Mouse (Mus musculus) R1 (cell line): ENCODE measurements around the gene Nup85.
A peak's percentile ranks its signal among the peaks of the same experiment; 100 is the strongest.

Experiments used
- DNase-seq: peaks from one replicate; pipeline ENCODE4 v3.0.0-alpha.2; 2018; ENCODE audit warnings: low read depth, low spot score

The Nup85 gene

DNA sequence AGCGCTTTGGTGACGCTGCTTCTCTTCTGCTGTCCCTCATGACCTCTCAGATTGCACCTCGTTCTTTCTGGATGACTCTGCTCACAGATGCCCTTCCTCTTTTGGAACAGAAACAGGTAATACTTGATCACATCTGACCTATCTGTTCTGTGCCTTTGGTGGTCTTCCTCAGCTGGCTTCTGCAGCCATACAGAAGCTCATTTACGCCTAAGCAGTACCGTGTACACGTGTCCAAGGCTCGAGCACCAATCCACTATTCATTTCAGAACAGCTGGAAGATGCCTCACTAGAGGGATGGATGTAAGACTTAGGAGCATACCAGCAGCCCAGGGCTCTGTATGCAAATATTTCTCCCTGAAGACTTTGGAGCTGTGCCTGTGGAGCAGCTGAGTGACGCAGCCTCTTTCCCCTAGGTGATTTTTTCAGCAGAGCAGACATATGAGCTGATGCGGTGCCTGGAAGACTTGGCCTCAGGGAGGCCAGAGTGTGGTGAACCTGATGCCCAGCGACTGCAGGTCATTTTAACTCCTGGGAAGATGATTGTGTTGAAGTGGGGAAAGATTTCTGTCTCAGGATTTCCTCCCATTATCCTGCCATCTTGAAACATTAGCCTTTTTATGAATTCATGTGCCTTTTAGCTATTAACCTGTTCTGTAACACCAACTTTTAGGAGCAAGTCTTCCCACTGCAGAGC lies 18.8 kb downstream of the Nup85 start:
- DNase-seq = no peak

DNA sequence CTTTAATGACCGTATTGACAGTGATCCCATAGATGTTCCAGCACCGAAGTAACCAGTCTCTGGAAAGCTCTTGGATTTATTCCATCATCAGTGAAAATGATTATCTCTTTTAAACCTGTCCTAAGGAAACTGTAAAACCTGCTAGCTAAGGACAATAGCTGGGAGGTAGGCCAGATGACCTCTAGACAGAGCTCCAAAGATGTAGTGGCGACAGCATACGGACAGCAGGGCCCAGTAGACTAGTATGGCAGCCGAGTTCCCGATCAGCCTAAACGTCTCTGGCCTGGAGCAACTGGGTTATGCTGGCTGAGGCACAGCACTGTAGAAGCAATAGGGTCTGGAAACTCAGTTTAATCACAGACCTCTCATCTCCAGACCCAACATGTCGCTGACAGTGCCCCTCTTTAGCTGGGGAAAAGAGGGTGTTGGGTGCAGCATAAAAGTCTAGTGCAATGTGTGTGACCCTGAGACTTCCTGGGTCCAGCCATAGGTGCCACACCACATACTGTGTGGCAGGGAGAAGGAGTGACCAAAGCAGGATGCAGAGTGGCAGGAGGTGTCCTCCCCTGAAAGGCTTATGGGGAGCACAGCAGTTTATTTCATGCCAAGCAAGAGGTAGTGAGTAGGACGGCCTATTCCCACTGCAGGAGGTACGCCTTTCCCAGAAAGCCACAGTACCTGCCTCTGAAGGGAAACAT lies 20.3 kb downstream of the Nup85 start:
- no peak for DNase-seq

DNA sequence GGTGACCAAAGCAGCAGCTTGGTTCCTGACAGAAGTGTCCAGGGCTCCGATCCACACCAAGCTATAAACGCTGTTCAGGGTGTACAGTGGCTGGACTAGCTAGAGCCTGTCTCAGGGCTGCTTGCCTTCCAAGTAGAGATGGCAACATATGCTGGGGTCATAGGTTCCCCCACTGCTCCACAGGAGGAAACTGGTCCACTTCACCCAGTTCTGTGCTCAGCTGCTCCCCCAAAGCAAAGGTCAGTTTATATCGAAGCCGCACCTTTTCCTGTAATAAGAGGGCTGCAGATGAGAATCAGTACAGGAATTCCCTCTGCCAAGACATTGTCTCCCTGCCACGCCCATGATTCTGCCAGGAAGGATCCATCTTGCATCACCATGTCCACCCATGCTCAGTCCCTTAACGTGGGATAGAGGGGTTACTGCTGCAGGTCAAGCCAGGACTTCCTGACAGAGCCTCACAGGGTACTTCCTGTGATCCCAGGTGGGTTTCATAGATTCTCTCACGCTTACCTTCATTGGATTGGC lies 21.4 kb downstream of the Nup85 start:
- no peak for DNase-seq

- no peak for DNase-seq
Observed at GRCm38 (mm10) chr11:115586403-115586802, 22.2 kb downstream of the Nup85 start.

- DNase-seq = peak; percentile 82
Observed at GRCm38 (mm10) chr11:115587984-115588383, 23.8 kb downstream of the Nup85 start.

DNA sequence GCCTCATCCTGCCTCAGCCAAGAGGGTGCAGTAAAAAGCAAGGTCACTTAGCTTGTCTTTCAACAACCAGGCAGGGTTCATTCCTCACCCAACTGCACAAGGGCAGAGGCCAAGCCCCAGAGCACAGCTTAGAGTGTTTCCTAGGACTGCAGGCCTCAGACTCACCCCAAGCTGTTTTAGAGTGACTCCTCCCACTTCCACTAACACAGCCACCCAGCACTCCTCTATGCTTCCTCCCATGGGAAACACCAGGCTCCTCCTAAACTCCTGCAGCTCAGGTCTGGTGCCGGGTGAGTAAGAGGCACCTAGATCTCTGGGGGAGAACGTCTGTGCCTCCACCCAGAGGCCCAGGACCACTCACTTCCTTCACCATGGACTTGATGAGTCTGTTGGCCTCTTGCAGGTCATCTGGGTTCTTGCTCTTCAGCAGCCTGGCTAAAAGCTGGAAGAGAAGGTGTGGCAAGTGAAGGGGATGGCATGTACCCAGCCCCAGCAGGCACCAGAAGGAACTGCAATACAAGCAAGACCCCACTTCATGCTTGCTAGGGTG lies 26.4 kb downstream of the Nup85 start:
- peak; percentile 64 for DNase-seq

- peak; percentile 62 for DNase-seq
Observed at GRCm38 (mm10) chr11:115595209-115595608, 31.0 kb downstream of the Nup85 start.

DNA sequence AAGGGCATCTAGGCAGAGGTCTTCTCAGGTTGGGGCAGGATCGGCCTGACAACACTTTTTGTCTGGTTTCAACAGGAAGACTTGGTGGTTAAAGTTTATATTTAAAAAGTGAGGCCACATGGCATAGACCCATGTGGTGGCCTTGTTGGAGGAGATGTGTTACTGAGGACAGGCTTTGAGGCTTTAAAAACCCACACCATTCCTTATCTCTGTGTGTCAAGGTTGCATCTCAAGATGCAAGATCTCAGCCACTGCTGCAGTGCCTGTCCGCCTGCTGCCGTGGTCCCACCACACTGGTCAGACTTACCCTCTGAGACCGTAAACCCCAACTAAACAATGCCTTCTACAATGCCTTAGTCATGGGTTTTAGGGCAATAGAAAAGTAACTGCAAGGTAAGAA lies 34.1 kb downstream of the Nup85 start:
- DNase-seq = no peak

- no peak for DNase-seq
Observed at GRCm38 (mm10) chr11:115599722-115600121, 35.5 kb downstream of the Nup85 start.

GRCm38 (mm10) chr11:115600743-115601142 lies 36.5 kb downstream of the Nup85 start:
- no peak for DNase-seq

DNA sequence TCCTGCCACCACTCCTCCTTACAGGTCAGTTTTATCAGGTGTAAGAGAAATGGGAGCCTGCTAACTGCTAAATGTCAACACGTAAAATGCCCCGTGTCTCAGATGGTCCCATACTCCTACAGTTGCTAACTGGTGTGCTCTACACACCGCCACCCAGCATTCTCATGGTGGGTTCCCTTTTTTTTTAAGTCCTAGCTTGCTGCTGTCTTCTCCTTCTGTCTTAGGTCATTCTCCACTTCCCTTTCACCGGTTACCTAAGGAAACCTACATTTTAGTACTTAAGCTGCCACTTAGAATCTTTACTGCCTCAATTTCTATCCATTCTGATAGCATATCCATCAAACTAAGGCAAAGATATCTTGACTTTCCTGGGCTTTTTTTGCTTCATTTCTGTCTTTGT lies 36.9 kb downstream of the Nup85 start:
- no peak for DNase-seq

DNA sequence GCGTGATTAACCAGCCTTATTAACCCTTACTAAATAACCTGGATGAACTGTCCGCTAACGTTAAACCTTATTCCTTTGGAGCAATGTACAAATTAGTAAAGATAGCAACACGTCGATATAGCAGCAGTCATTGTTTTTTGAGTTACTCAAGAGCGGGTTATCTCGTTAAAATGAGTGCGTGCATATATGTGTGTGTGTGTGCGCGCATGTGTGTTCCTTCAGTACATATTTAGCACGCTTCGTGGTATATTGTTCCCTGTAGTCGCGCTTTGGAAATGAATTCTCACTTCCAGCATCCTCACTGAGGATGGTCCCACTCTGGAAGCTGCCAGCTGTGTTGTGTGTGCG lies 38.9 kb downstream of the Nup85 start:
- DNase-seq = no peak

- peak; percentile 90 for DNase-seq
Observed at GRCm38 (mm10) chr11:115603476-115604303, 39.5 kb downstream of the Nup85 start, which contains the start of the genes Mrps7 and Gga3. TSS of gene Mrps7 (plus strand) at chr11:115603925. TSS of gene Gga3 (minus strand) at chr11:115604051.

DNA sequence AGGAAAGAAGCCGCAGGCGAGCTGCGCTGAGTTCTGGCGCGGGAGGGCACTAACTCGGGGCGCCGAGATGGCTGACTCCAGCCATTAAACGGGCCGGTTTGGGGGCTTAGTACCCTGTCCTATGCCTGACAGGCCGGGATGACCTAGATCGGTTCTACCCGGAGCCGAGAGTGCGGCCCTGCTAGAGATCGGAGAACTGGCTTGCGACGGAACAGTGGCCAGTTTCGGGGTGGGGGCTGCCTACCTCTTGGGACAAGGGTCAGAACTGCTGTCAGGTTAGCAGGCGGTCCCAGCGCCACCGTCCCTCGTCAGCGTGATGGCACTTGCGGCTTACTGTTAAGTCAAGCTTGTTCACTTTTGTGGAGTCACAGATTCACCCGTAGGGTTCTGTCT lies 40.1 kb downstream of the Nup85 start:
- no peak for DNase-seq

GRCm38 (mm10) chr11:115606733-115607132 lies 42.5 kb downstream of the Nup85 start:
- DNase-seq = no peak

- DNase-seq = no peak
Observed at GRCm38 (mm10) chr11:115608421-115609399, 44.5 kb downstream of the Nup85 start.

DNA sequence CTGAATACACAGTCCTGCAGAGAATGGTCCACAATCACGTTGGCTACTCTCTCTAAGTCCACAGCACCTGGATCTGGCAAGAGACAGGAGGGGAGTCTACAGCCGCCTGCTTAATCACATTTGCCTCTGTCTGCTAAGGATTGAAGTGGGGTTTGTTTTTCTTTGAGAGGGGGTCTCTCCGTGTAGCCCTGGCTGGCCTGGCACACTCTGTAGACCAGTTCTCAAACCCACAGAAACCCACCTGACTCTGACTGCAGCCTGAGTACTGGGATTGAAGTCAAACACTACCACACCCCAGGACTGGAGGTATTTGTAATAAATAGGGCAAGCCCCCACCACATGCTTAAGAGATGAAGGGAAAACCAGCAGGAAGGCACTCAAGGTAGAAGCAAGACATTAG lies 45.3 kb downstream of the Nup85 start:
- DNase-seq = no peak

GRCm38 (mm10) chr11:115611173-115611572 lies 46.9 kb downstream of the Nup85 start:
- DNase-seq = no peak

- peak; percentile 44 for DNase-seq
Observed at GRCm38 (mm10) chr11:115612059-115612409, 47.8 kb downstream of the Nup85 start.

GRCm38 (mm10) chr11:115612410-115613137 lies 48.3 kb downstream of the Nup85 start, which contains the start of gene Mif4gd:
TSS of gene Mif4gd (minus strand) at chr11:115612969.
- peak; percentile 96 for DNase-seq
